Mouse (Mus musculus) liver, embryonic 13.5 days (tissue): ENCODE measurements around the gene Ccdc84. TPM values are rescaled to one million over a fixed set of nuclear protein-coding genes. Genes with fewer than 3 reads are reported as not detected.

Experiments used
- ATAC-seq: fragments of 200-750 bp; cut with Nextera tagmentation; 2 replicates; pipeline ENCODE4 v1.8.0; 2017; ENCODE audit warnings: low read depth, mild to moderate bottlenecking, moderate number of reproducible peaks, moderate library complexity
- DNase-seq: peaks from one replicate; pipeline ENCODE4 v3.0.0; 2022
- H3K27ac ChIP-seq: fragments of 300-500 bp; sonication (generic); 2 replicates; pipeline ENCODE4 v1.5.1; 2015; ENCODE audit warnings: moderate library complexity, mild to moderate bottlenecking, inconsistent platforms
- H3K27me3 ChIP-seq: fragments of 300-500 bp; sonication (generic); 2 replicates; pipeline ENCODE4 v1.6.1; 2015; ENCODE audit warnings: mild to moderate bottlenecking, inconsistent platforms
- H3K36me3 ChIP-seq: fragments of 300-500 bp; sonication (generic); 2 replicates; pipeline ENCODE4 v1.6.1; 2015; ENCODE audit warnings: mild to moderate bottlenecking, inconsistent platforms
- H3K4me1 ChIP-seq: fragments of 300-500 bp; sonication (generic); replicated peaks from 2 replicates; pipeline ENCODE4 v1.6.1; 2015; ENCODE audit warnings: inconsistent platforms
- H3K4me2 ChIP-seq: fragments of 300-500 bp; sonication (generic); 2 replicates; pipeline ENCODE4 v1.6.1; 2015; ENCODE audit warnings: inconsistent platforms, mild to moderate bottlenecking, moderate library complexity
- H3K4me3 ChIP-seq: fragments of 300-500 bp; sonication (generic); replicated peaks from 2 replicates; pipeline ENCODE4 v1.5.1; 2015; ENCODE audit warnings: mild to moderate bottlenecking, inconsistent platforms
- H3K9ac ChIP-seq: fragments of 300-500 bp; sonication (generic); 2 replicates; pipeline ENCODE4 v1.6.1; 2015; ENCODE audit warnings: mild to moderate bottlenecking, inconsistent platforms
- H3K9me3 ChIP-seq: fragments of 300-500 bp; sonication (generic); replicated peaks from 2 replicates; pipeline ENCODE4 v1.6.1; 2016; ENCODE audit warnings: inconsistent platforms
- WGBS: fragments of 180-500 bp; shearing (Covaris S2); methylation state at CpG from one replicate; pipeline ENCODE4 v1.1.7; 2015; ENCODE audit not compliant: insufficient replicate concordance; 5-methylcytosine and 5-hydroxymethylcytosine counted together
- polyA plus RNA-seq: library from polyadenylated mRNA; unstranded; fragments of >200 nt; fragmentation: Nextera tagmentation; extraction: Ambion mirVana; gene quantifications from 2 replicates; pipeline ENCODE4 v1.2.1, GENCODE M21; 2015

Gene Ccdc84
- polyA plus RNA-seq, 1 experiment from 2014 or later: 13.8 TPM

DNA sequence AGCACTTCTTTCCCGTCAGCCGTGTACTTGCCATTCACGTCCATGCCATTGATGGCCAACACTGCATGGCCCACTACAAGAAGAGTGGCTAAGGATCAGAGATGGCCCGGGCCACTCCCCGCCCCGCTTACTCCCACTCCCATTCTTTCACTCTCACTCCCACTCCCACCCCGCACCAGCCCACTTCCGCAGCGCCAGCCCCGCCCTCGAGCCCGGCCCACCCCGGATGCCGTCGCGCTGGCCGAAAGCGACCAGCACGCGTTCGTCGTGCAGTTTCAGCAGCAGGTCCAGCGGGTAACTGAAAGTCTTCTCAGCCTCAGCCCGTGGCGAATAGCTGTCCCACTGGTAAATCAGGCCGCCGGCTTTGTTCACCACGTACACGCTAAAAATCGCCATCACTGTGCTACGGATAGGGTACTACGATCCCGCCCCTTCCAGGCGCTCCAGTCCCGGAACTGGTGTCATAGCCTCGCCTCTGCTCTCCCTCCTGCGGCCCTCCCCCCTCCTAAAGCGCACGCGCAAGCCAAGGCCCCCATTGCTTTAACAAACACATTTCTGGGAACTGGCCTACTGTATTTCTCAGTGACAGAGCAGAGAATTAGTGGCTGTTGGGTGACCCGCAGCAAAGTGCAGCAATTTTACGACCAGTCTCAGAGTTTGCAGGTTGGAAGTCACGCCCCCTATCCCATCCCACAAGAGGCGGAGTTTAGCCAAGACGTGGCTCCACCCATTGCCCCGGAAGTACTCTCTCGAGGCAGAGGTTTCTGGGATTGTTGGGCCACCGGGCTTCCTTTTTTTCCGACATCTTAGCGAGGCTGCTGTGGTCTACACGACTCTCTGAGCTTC, 11.2 kb downstream of the Ccdc84 start, which contains the start of the genes Rps25 and Trappc4:
Rps25 (plus strand) TSS at position 234 of the 846 bp plus-strand sequence.
Trappc4 (minus strand) TSS at position 695 of the 846 bp plus-strand sequence.
- H3K27ac ChIP-seq: peak within 1 kb of the TSS; percentile 89
- peaks cover 75% of the 10 kb centered on the region for H3K36me3 ChIP-seq
- ATAC-seq: peak; percentile 94
- peaks cover 57% of the 10 kb centered on the region for H3K4me1 ChIP-seq
- H3K27me3 ChIP-seq: no peaks in the 10 kb centered on the region
- H3K9ac ChIP-seq: peak within 1 kb of the TSS; percentile 90
- under 1% methylated on average over 51 of the region's 51 CpGs for WGBS
- H3K4me3 ChIP-seq: peak within 1 kb of the TSS; percentile 86
- peak; percentile 88 for DNase-seq
- H3K4me2 ChIP-seq: peak within 1 kb of the TSS; percentile 82
- no peaks in the 10 kb centered on the region for H3K9me3 ChIP-seq

DNA sequence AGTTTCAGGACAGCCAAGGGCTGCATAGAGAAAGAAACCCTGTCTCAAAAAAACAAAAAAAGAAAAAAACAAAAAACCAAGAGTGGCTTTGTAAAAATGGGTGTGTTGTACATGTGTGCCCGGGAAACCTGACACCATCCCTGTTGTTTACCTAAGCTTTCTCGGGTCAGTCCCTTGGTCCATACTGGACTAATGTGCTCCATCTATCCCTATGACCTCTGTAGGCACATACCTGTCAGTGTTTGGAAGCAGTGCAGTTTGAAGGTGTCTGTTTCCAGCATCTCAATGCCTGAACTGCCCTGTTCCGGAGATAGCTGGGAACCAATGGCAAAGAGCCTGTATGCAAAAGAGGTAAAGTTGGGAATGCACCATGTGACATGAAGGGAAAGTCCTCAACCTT, 13.4 kb downstream of the Ccdc84 start:
- Histone ChIP-seq H3K27ac (no peak overlapping the region), H3K36me3 (peaks cover 75% of the 10 kb centered on the region)
- 73% methylated on average over 3 of the region's 3 CpGs for WGBS

DNA sequence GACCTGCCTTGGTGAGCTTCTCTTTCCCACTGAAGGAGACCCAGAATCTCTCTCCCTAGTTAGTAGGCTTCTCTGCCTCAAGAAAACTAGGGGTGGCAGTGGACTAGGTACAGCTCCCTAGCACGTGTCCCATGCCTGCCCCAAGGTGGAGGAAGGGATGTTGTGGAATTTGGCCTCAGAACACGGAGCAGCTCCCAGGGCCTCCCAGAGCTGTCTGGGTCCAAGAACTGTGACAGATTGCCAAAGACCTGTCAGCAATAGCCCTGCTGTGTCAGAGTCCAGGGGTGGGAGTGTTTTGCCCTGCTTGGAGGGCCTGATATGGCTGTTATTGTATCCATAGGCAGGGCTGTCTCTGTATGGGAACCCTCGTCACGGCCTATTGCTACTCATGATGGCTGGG, 17.3 kb downstream of the Ccdc84 start:
- no peak overlapping the region for H3K4me2 ChIP-seq
- no peaks in the 10 kb centered on the region for H3K27me3 ChIP-seq
- DNase-seq (no peak), ATAC-seq (no peak)
- WGBS: 72% methylated on average over 4 of the region's 4 CpGs
- H3K4me3 ChIP-seq: no peak overlapping the region
- no peaks in the 10 kb centered on the region for H3K9me3 ChIP-seq
- H3K36me3 ChIP-seq: peaks cover 67% of the 10 kb centered on the region
- no peak overlapping the region; the same call in 1 of the 2 replicates for H3K9ac ChIP-seq
- H3K27ac ChIP-seq: no peak overlapping the region
- peaks cover 51% of the 10 kb centered on the region for H3K4me1 ChIP-seq

More for the DNA sequence above, 13.4 kb downstream of the Ccdc84 start:
- Histone ChIP-seq H3K4me1 (peaks cover 45% of the 10 kb centered on the region), H3K4me2 (no peak overlapping the region), H3K4me3 (no peak overlapping the region), H3K27me3 (no peaks in the 10 kb centered on the region), H3K9me3 (no peaks in the 10 kb centered on the region), H3K9ac (no peak overlapping the region)
- ATAC-seq (no peak), DNase-seq (no peak)

DNA sequence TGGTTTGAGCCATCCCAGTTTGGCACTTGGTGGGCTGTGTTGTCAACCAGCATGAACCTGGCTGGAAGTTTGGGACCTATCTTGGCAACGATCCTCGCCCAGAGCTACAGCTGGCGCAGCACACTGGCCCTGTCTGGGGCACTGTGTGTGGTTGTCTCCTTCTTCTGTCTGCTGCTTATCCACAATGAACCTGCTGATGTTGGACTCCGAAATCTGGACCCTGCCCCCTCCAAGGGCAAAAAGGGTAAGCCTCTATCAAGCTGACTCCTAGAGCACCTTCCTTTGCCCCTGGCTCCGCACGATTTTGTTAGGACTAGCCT, 18.6 kb downstream of the Ccdc84 start:
- no peak for ATAC-seq
- Histone ChIP-seq H3K27me3 (no peaks in the 10 kb centered on the region), H3K9ac (no peak overlapping the region), H3K36me3 (peaks cover 59% of the 10 kb centered on the region), H3K4me1 (peaks cover 44% of the 10 kb centered on the region), H3K9me3 (no peaks in the 10 kb centered on the region), H3K4me3 (no peak overlapping the region), H3K27ac (no peak overlapping the region), H3K4me2 (no peak overlapping the region)
- DNase-seq: no peak
- 83% methylated on average over 6 of the region's 6 CpGs for WGBS

DNA sequence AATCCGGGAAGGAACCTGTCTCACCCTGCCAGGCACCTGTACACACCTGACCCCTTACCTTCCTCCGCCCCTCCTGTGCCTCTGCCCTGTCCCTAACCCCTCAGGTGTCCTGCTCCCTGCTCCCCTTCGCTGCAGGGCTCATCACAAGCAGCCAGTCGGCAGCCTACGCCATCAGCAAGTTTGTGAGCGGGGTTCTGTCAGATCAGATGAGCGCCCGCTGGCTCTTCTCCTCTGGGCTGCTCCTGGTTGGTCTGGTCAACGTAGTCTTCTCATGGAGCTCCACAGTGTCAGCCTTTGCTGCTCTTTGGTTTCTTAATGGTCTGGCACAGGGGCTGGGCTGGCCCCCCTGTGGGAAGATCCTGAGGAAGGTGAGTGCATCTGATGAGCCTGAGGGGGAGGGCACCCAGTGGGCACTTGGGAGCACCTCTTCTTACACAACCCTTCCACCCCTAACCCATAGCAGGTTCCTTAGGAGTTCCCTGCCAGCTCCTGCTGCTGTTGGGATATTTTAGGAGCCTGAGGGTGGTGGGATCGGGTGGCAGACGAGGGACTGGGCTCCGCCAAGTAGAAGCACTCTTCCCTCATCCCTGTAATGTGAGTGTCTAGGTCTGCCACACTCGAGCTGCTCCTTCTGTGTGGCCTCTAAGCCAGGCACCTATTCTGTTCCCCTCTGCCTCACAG, 19.1 kb downstream of the Ccdc84 start:
- peak overlapping the region; percentile 88 for H3K4me3 ChIP-seq
- no peaks in the 10 kb centered on the region for H3K9me3 ChIP-seq
- DNase-seq (no peak), ATAC-seq (no peak)
- H3K27me3 ChIP-seq: no peaks in the 10 kb centered on the region
- H3K4me1 ChIP-seq: peaks cover 44% of the 10 kb centered on the region
- peak overlapping the region; percentile 99 for H3K4me2 ChIP-seq
- peaks cover 54% of the 10 kb centered on the region for H3K36me3 ChIP-seq
- peak overlapping the region; percentile 95 for H3K9ac ChIP-seq
- peak overlapping the region; percentile 93; the same call in 1 of the 2 replicates for H3K27ac ChIP-seq
- 83% methylated on average over 13 of the region's 13 CpGs for WGBS

DNA sequence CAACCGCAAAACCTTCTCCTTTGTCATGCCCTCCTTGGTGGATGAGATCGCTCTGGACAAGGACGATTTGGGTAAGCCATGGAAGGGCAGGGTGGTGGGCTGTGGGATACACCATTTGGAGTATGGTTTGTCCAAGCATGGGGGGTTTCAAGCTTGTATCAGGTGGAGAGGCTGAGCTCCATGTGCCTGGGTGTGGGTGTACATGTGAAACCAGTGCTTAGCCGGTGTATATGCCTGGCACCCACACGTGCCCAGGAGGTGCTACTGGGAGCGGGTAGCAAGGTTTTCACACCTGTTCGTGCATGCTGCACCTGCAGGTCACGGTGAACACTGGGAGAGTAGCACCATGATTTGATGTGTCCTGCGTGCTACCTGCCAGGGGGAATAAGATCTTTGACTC, 19.8 kb downstream of the Ccdc84 start:
- H3K36me3 ChIP-seq: peaks cover 47% of the 10 kb centered on the region
- H3K4me2 ChIP-seq: peak overlapping the region; percentile 99
- H3K9ac ChIP-seq: peak overlapping the region; percentile 95
- 78% methylated on average over 9 of the region's 9 CpGs for WGBS
- peak overlapping the region; percentile 93 for H3K27ac ChIP-seq
- H3K4me1 ChIP-seq: peaks cover 44% of the 10 kb centered on the region
- H3K9me3 ChIP-seq: no peaks in the 10 kb centered on the region
- H3K27me3 ChIP-seq: no peaks in the 10 kb centered on the region
- DNase-seq (no peak), ATAC-seq (no peak)
- H3K4me3 ChIP-seq: peak overlapping the region; percentile 88

DNA sequence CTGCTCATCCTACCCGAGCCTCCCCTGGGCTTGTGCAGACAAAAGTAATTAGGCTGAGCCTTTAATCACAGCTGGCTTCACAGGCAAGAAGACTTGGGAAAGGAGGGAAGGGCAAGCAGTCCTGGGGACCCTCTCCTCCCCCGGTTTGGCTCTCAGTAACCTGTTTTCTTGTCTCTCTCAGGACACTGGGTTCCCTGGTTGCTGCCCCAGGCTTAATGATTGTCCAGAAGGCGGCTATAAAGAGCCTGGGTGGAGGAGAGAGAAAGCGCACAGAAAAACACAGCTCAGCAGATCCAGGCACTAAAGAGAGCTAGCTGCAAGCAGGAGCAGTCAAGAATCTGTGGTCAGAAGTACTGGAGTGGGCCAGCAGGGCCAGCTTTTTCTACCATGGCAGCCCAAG, 20.3 kb downstream of the Ccdc84 start:
- Histone ChIP-seq H3K36me3 (peaks cover 42% of the 10 kb centered on the region), H3K9ac (peak overlapping the region; percentile 95), H3K4me2 (peak overlapping the region; percentile 99), H3K27me3 (no peaks in the 10 kb centered on the region), H3K4me1 (peaks cover 44% of the 10 kb centered on the region), H3K4me3 (peak overlapping the region; percentile 88), H3K9me3 (no peaks in the 10 kb centered on the region), H3K27ac (peak overlapping the region; percentile 93)
- 45% methylated on average over 4 of the region's 4 CpGs for WGBS
- DNase-seq: no peak
- ATAC-seq: no peak

DNA sequence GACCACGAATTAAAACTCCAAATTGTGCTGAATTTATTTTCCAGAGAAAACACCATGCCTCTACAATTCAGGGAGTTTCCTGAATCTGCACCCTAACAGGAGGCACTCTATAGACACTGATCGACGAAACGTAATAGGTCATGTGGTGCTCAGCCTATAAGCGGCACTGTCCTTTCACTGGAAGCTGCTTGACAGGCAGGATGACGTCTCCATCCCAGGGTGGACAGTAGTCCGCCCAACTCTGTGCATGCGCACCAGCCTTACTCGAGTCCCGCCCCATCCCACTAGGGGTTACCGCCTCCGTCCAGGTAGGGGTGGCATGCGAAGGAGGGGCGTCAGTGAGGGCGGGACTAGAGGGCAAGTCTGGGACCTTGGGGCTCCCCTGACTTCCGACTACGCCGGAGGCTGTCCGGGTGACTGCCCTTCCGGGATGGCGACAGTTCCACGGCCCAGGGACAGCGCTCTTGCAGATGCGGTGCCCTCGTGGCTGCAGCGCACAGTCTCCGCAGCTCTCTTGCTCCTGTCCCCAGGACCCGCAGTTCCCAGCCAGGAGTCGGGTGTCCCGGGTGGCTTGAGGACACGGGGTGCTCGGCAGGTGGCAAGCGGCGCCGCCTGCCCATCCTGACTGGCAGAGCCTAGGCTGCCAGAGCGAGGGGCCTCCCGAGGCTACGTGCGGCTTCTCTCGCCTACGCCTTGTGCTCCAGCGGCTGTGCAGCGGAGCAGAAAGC, 21.5 kb downstream of the Ccdc84 start, which contains the start of gene Slc37a4:
Slc37a4 (plus strand) TSS at position 169 of the 728 bp plus-strand sequence.
- Histone ChIP-seq H3K27ac (peak within 1 kb of the TSS; percentile 93), H3K4me3 (peak within 1 kb of the TSS; percentile 88), H3K36me3 (peaks cover 34% of the 10 kb centered on the region), H3K9me3 (no peaks in the 10 kb centered on the region), H3K4me2 (peak within 1 kb of the TSS; percentile 99), H3K27me3 (no peaks in the 10 kb centered on the region), H3K9ac (peak within 1 kb of the TSS; percentile 95), H3K4me1 (peaks cover 44% of the 10 kb centered on the region)
- WGBS: under 1% methylated on average over 43 of the region's 43 CpGs
- ATAC-seq: peak; percentile 98
- peak; percentile 95 for DNase-seq

DNA sequence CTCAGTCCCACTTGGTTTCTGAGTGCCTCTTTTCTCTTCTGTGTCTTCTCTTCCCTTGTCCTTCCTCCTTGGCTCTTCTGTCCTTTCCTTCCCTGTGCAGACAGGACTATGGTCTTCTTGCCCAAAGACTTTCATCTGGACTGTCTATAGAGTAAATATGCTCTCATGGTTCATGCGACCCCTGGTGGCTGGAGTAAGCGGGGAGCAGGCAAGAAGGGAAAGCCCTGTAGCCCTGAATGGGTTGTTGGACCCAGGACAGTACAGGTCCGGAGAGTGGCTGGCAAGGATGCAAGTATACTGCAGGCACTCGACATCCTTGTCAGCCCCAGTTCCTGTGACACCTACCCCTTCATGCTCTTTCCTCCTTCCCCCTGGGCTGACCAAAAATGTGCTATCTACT, 26.9 kb downstream of the Ccdc84 start:
- Histone ChIP-seq H3K27ac (no peak overlapping the region), H3K4me2 (no peak overlapping the region), H3K27me3 (no peaks in the 10 kb centered on the region), H3K4me1 (peaks cover 7% of the 10 kb centered on the region), H3K36me3 (peaks cover 58% of the 10 kb centered on the region), H3K9me3 (no peaks in the 10 kb centered on the region), H3K4me3 (no peak overlapping the region), H3K9ac (no peak overlapping the region)
- ATAC-seq (peak; percentile 39; the same call in 1 of the 2 replicates), DNase-seq (peak; percentile 55)
- WGBS: 34% methylated on average over 4 of the region's 4 CpGs

DNA sequence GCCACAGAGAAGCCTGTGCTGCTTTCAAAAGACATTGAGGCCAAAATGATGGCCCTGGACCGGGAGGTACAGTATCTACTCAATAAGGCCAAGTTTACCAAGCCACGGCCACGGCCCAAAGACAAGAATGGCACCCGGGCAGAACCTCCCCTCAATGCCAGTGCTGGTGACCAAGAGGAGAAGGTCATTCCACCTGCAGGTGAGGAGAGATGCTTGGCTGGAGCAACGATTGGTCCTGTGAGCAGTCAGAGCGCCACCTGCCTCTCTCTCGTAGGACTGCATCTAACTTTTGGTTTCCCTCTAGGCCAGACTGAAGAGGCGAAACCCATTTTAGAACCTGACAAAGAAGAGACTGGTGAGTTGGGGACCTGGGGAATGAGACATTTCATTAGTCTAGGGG, 29.1 kb downstream of the Ccdc84 start:
- no peaks in the 10 kb centered on the region for H3K27me3 ChIP-seq
- H3K4me1 ChIP-seq: no peaks in the 10 kb centered on the region
- no peak overlapping the region for H3K4me3 ChIP-seq
- ATAC-seq: no peak
- H3K27ac ChIP-seq: no peak overlapping the region
- no peaks in the 10 kb centered on the region for H3K9me3 ChIP-seq
- H3K9ac ChIP-seq: no peak overlapping the region
- H3K36me3 ChIP-seq: peaks cover 80% of the 10 kb centered on the region
- 63% methylated on average over 8 of the region's 8 CpGs for WGBS
- DNase-seq: peak; percentile 28
- no peak overlapping the region for H3K4me2 ChIP-seq

DNA sequence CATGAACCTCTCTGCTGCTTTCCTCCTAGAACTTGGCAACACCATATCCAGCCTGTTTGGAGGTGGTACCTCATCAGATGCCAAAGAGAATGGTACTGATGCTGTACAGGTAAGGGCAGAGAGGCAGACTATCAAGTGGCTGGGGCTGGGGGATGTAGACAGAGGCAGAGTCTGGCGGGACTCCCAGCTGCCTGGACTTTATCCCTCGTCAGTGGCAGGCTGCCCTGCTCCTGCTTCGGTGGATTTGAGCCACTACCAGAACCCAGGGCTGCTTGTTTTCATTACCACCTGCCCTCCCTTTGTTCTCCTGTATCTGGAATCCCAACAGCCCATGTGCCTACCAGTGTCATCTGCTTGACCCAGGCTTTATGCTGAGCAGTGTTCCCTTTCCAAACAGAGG, 31.1 kb downstream of the Ccdc84 start:
- 80% methylated on average over 3 of the region's 3 CpGs for WGBS
- H3K4me1 ChIP-seq: no peaks in the 10 kb centered on the region
- ATAC-seq (no peak), DNase-seq (no peak)
- no peak overlapping the region for H3K4me2 ChIP-seq
- no peak overlapping the region for H3K27ac ChIP-seq
- H3K9me3 ChIP-seq: no peaks in the 10 kb centered on the region
- H3K4me3 ChIP-seq: no peak overlapping the region
- H3K36me3 ChIP-seq: peaks cover 96% of the 10 kb centered on the region
- no peak overlapping the region for H3K9ac ChIP-seq
- H3K27me3 ChIP-seq: no peaks in the 10 kb centered on the region
